Mouse (Mus musculus): ENCODE data around the gene Dimt1.
"Not testable (repeated sequence)": the region's sequence is repeated elsewhere in the genome, so short reads cannot be mapped to it uniquely, and the experiment has no call there.

GRCm38 (mm10) chr13:106905154-106905553 lies 41.8 kb upstream of the Dimt1 start:
- not testable (repeated sequence) for TF ChIP-seq POLR2A (IDR thresholded peaks at IDR 0.05; ENCODE audit: control insufficient read depth, low read depth, low read length); CTCF (IDR thresholded peaks at IDR 0.05; ENCODE audit: control insufficient read depth, insufficient read depth, insufficient replicate concordance, low read depth, low read length)
